Mouse (Mus musculus): ENCODE data around the gene Ap3b1. TPM values are rescaled to one million over a fixed set of nuclear protein-coding genes. Genes with fewer than 3 reads are reported as not detected.

The Ap3b1 gene
- total RNA-seq, 1 experiment from 2014 or later: 41.5 TPM

- no peak for DNase-seq
These were observed 95.4 kb downstream of the Ap3b1 start for GRCm38 (mm10) chr13:94454131-94454530.

- no peak for DNase-seq
These were observed 100.4 kb downstream of the Ap3b1 start for GRCm38 (mm10) chr13:94459143-94459542.

- no peak for DNase-seq
These were observed 105.5 kb downstream of the Ap3b1 start for GRCm38 (mm10) chr13:94464221-94464620.

GRCm38 (mm10) chr13:94468551-94468950, 109.8 kb downstream of the Ap3b1 start:
- no peak for DNase-seq

GRCm38 (mm10) chr13:94471009-94471672, 112.4 kb downstream of the Ap3b1 start:
- DNase-seq: no peak

- no peak for DNase-seq
These were observed 117.4 kb downstream of the Ap3b1 start for GRCm38 (mm10) chr13:94476208-94476607.

- DNase-seq: no peak
These were observed 121.5 kb downstream of the Ap3b1 start for GRCm38 (mm10) chr13:94480256-94480655.

GRCm38 (mm10) chr13:94490684-94491083, 131.9 kb downstream of the Ap3b1 start:
- DNase-seq: no peak

GRCm38 (mm10) chr13:94491159-94491558, 132.4 kb downstream of the Ap3b1 start:
- DNase-seq: no peak

- DNase-seq: no peak
These were observed 138.8 kb downstream of the Ap3b1 start for GRCm38 (mm10) chr13:94497521-94497920.

GRCm38 (mm10) chr13:94506411-94506810, 147.7 kb downstream of the Ap3b1 start:
- DNase-seq: no peak

- DNase-seq: no peak
These were observed 149.6 kb downstream of the Ap3b1 start for GRCm38 (mm10) chr13:94508344-94508743.

GRCm38 (mm10) chr13:94513157-94513767, 154.5 kb downstream of the Ap3b1 start:
- no peak for DNase-seq

- DNase-seq: no peak
These were observed 155.1 kb downstream of the Ap3b1 start for GRCm38 (mm10) chr13:94513898-94514297.

GRCm38 (mm10) chr13:94514992-94515391, 156.2 kb downstream of the Ap3b1 start:
- DNase-seq: no peak

- DNase-seq: no peak
These were observed 157.8 kb downstream of the Ap3b1 start for GRCm38 (mm10) chr13:94516532-94516931.

GRCm38 (mm10) chr13:94518176-94518575, 159.4 kb downstream of the Ap3b1 start:
- no peak for DNase-seq

- DNase-seq: no peak
These were observed 160.5 kb downstream of the Ap3b1 start for GRCm38 (mm10) chr13:94519276-94519675.

- no peak for DNase-seq
These were observed 164.5 kb downstream of the Ap3b1 start for GRCm38 (mm10) chr13:94523213-94523612.

GRCm38 (mm10) chr13:94524669-94525238, 166.0 kb downstream of the Ap3b1 start:
- no peak for DNase-seq

GRCm38 (mm10) chr13:94529138-94529537, 170.4 kb downstream of the Ap3b1 start:
- DNase-seq: no peak

GRCm38 (mm10) chr13:94533516-94533915, 174.8 kb downstream of the Ap3b1 start:
- DNase-seq: no peak

- no peak for DNase-seq
These were observed 178.6 kb downstream of the Ap3b1 start for GRCm38 (mm10) chr13:94537336-94537735.
